Mouse (Mus musculus) thymus, postnatal 0 days (tissue): ENCODE measurements around the gene Nuak1. TPM values are rescaled to one million over a fixed set of nuclear protein-coding genes. Genes with fewer than 3 reads are reported as not detected.
"Not testable (repeated sequence)": the region's sequence is repeated elsewhere in the genome, so short reads cannot be mapped to it uniquely, and the experiment has no call there.

Experiments used
- DNase-seq: peaks from one replicate; pipeline ENCODE4 v3.0.0-alpha.2; 2015; ENCODE audit warnings: low spot score
- polyA plus RNA-seq: library from polyadenylated mRNA; unstranded; fragments of >200 nt; fragmentation: Nextera tagmentation; extraction: Ambion mirVana; gene quantifications from 2 replicates; pipeline ENCODE4 v1.2.1, GENCODE M21; 2015

The Nuak1 gene
- polyA plus RNA-seq = 0.50 and 0.73 TPM in 2 replicates

DNA sequence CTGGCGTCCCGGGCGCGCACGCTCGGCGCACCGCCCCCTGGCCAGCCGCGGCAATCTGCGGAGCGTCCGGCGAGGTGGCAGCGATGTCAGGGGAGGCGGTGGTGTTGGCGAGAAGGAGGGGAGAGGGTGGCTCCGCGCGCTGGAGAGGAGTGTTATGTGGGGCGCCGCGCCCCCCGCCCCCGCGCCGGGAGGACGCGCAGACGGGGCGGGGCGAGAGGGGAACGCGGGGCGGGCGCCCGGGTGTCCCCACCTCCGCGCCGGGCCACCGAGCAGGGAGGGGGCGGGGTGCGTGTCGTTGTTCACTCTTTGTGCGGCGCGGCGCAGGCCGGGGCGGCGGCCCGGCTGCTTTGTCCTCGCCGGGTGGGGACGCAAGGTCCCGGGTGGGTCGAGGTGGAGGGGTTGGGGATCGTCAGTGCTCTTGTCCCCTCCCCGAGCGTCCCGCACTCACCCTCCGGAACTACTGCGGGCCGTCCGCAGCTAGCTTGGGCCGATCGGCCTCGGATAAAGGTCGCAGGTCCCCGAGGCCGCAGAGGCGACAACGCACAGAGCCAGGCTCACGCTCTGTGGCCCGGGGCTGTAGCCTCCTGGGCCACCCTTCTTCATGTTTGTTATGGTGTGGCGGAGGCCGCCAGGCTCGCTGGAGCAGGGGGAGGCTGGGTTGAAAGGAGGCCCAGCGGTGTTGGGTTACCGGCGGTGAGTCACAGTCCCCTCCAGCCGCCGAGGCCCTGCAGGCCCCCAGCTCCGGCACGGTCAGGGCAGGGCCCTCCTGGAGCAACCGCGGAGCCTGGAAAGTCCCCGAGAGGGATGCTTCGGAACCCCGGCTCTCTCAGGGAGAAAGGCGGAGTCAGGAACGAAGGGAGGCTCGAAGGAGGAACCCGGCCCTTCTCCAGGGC, at the start of gene Nuak1:
Gene Nuak1 (minus strand): TSS at position 57 of the 893 bp plus-strand sequence.
- DNase-seq = peak; percentile 71

DNA sequence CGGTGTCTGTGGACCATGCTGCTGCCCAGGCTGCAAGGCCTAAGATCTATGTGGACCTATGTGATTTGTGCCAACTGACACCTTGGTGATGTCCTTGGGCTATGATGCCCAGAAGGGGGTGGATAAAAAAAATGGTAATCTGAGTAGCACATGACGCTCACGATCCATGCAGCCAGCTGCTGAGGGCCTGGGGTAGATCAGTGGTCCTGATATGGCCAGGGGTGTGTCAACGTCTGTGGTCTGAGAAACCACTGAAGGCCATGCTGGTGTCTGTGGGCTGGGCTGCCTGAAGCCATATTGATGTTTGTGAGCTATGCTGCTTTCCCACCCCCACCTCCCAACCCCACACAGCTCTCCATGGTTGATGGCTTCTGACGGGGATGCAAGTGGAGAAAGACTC, 49.7 kb upstream of the Nuak1 start:
- DNase-seq = no peak

DNA sequence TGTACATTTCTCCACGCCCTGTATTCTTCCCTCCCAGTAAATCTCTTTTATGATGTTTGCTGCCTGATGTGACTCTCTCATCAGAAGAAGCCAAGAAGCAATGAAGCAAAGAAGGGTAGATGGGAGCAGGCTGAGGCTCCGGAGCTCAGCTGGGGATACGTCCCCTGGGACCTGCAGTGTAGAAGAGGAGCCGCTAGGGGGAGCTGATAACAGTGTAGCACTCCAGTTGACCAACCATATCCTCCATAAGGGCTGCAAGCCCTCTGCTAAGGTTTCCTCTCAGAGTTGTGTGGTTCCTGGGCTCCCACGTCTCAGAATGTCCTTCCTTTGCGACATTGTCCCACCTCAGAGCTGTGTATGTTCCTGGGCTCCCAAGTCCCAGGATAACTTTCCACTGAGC, 47.9 kb upstream of the Nuak1 start:
- DNase-seq = peak; percentile 68

DNA sequence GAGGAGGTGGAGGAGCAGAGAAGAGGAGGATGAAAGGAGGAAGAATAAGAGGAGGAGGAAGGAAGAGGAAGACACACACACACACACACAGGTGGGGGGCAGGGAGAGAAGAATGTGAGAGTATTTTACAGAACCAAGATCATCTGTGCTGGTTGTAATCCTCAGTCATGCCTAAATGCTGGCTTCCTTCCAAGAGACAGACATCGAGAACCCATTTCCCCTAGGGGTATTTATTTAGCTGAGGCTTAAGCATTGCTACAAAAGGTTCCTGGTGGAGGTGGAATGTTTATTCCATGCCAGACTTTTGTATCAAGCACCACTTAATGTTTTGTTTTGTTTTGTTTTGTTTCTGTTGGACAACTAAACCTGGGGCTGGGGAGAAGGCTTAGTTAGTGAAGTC, 44.3 kb upstream of the Nuak1 start:
- DNase-seq = no peak

DNA sequence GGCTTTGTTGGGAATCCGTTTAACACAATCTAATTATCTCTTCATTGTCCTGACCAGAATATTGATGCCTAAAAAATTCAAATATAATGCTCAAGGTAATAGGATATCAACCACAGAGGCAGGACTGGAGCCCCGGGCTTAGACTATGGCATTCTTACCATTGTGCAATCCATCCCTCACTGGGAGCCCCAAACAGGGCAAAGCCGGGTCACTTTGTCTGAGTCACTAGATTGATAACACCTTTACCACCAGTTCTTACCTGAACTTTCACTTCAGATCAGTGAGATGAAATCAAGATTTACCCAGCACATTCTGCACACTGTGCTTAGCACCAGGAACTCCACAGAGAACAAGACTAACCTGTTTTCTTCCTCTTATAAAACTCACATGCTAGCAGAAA, 43.2 kb upstream of the Nuak1 start:
- DNase-seq = no peak

DNA sequence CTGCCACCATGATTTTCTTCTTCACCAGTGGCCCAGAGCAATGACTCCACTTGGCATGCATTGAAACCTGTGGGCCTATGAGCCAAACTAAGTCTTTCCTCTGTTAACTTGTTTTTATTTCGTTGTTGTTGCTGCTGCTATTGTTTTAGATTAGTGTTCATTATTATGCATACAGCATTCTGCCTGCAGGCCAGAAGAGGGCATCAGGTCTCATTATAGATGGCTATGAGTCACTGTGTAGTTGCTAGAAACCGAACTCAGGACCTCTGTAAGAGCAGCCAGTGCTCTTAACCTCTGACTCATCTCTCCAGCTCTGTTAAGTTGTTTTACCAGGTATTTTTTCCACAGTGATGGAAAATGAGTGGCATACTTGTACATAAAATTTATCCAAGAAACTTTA, 42.7 kb upstream of the Nuak1 start:
- no peak for DNase-seq

DNA sequence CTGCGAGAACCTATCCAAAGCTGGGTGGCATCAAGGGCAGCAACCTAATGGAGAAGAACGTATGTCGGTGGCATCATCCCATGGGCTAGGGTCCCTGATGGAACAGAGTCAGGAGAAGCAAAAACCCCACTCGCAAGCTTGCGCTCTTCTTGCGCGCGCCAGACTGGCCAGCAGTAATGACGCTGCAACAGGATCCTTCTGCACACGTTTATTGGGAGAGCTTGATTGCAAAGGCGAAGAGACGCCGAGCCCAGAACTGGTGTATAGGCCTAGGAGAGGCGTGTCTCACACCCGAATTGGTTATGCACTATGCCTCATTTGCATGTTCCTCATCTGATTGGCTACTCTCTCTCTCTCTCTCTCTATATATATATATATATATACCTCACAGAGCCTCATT, 42.0 kb upstream of the Nuak1 start:
- DNase-seq = not testable (repeated sequence)

DNA sequence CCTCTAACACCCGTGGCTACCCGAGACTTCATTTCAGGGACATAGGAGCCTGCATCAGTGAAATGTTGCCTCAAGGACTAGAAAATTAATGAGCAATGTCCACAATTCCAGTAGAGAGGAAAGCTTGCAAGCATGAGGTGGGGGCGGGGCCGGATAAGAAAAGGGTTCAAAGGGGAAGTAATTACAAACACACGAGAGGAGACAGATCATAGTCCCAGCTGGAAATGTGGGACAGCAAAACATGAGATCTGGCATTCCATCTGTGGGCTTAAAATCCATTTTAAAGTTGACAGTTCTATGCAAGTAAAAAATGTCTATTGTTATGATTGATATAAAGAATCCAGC, 40.9 kb upstream of the Nuak1 start:
- no peak for DNase-seq

DNA sequence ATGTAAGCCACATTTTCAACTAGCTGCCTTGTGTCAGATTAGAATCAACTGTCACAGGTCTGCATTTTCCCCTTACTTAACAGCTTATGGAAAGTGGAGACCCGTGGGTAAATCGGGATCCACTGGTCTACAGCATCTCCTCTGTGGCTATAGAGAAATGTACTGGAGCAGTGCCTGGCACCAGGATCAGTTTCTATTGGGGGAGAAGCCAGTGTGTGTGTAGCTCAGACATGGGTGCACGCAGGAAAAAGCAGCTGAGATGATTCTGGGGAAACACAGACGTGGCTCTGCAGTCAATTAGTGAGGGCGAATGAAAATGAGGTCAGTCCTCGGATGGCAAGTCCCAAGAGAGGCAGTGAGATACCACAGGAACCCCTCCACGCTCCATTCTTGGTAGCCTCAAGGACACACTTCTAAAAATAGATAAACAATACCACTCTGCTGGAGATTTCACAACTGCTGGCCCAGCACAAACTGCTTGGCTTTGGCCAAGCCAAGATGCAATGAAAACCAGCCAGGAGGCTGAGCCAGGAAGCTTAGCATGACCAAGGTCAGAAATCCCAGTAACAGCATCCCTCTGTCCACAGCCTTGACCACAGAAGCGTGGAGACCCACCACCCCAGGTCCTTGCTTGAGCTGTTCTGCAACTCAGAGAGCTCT, 40.4 kb upstream of the Nuak1 start:
- DNase-seq = no peak

DNA sequence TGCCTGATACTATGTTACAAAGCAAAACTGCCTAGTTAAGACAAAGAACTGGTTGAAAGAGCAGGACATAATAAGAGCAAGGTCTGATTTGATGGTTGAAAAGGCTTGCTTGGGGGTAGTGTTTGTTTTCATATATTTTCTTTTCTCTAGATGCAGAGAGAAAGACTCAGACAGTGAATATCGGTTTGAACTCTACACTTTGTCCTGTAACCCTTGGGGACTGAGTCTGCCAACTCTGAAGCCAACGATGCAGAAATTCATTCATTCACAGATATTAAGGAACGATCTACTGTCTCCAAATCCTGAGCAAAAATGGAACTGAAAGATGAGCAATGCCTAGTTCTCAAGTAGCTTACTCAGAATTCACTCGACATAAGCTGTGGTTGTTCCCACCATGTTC, 39.7 kb upstream of the Nuak1 start:
- no peak for DNase-seq

DNA sequence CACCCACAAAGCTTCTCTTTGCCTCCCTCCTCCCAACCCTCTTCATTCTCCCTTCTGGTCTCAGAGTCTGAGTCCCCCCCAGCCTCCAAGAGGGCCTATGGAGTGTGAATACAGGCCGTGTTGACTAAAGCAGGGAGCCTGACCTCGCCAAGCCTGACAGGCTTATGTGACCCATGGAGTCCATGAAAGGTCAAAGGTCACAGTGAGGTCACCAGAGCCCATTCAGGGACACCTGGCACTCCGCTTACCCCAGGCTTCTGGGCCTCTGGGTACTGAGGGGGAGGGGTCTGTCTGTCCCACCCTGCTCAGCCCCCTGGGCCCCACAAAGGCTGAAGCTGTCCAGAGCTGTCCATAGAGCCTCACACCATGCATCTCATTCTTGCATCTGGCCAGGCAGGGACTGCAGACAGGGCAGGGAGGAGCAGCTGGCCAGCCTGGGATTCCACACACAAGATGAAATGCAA, 37.2 kb upstream of the Nuak1 start:
- DNase-seq = no peak

DNA sequence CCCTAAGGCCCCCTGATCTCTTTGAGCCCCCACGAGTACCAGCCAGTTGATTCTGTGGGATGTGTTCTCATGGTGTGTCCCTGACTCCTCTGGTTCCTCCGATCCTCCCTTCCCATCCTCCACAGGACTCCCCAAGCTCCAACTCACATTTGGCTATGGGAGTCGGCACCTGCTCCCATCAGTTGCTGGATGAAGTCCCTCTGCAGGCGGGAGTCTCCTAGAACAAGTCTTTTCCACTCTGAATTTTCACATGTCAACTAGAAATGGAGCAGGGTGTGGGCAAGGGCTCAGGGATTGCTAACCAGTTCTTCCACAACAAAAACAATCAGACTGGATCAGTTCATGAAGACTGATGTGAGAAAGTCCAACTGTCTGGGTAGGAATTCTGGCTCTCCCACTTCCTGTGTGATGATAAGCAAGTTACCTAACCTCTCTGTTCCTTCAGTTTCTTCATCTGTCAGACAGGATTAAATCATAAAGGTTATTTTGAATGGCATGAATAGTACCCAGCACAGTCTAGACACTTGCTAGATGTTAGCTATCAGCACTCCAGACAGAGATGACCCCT, 36.7 kb upstream of the Nuak1 start:
- DNase-seq = no peak

DNA sequence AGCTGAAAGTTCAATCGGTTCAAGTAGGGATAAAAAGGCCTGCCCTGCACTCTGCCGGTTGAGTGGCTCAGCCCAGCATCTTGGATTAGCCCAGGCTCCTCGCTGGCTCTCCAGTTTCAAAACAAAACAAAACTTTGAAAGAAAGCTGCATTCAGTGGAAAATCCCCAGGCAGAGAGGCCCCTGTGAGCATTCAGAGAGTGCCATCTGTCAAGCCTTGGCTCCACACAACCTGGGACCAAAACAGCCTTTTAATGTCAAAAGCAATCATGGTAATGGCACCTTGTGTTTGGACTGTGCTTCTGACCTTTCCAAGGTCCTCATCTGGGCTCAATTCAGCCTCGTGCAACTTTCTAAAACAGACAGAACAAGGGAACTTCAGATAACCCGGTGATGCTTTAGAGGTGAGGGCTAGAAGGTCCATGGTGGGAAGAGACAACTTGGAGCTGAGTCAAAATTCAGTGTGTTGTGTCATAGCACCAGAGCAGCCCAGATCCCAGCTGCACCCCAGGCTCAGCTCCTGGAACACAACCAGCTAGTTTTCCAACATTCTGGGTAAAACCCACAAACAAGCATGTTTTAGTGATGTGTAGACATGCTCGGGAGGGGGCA, 27.3 kb upstream of the Nuak1 start:
- no peak for DNase-seq

DNA sequence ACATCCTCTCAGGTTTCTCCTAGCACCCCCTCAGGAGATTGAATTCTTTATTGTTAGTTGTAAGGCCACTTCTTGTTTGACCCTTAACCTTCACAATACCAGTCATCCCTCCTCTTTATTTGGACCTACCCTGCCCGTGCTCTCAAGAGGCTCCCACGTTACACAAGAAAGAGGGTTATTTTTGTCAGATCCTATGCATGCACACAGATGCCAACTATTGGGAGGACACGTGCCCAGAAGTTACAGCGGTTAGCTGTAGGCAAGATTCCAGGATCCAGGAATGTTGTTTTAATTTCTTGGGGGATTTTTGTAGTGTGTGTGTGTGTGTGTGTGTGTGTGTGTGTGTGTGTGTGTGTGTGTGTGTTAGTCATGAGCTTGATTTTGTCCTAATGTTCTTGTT, 25.1 kb upstream of the Nuak1 start:
- DNase-seq = no peak

DNA sequence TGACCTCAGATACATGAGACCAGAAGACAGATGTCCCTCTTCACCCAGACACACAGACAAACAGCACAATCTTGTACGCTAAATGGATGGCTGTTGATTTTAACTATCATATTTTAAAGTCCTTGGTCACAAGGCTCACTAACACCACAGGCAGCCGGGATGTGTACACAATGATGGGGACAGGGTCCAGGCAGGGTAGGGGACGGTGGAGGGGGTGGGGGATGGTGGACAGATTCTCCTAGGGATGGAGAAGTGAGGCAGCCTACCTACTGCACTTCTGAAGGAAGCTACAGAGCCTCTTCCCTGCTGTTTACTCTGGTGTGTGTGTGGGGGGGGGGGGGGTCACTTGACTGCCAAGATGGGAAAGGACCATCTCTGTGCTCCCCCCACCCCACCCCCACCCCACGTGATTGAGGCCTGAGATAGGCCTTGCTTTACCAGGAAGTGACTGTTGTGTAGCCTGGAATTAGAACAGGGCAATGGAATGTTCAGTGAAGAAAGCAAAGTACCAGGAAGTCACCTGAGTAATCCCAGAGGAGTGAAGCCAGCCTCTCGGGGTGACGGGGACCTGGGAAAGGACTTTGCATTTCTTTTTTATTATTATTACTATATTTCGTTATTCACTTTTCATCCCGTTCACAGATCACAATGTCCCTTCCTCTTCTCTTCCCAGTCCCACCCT, 20.2 kb upstream of the Nuak1 start:
- DNase-seq = no peak

DNA sequence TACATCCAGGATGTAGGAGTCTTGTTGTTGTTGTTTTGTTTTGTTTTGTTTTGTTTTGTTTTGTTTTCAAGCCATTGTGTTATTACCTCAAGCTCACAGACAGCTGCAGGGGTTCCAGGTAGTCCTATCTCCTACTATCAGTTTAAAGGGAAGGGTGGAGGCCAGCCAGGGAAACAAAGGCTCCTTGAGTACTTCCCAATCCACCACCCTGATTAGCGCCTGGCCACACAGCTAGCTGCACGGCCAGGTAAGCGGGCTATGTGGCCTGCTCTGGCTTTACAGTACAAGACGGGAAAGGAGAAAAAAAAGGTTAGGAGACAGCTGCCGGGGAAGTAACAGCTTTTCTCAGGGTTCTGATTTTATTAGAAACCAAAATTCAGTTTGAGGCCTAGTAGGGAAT, 17.7 kb upstream of the Nuak1 start:
- DNase-seq = no peak

DNA sequence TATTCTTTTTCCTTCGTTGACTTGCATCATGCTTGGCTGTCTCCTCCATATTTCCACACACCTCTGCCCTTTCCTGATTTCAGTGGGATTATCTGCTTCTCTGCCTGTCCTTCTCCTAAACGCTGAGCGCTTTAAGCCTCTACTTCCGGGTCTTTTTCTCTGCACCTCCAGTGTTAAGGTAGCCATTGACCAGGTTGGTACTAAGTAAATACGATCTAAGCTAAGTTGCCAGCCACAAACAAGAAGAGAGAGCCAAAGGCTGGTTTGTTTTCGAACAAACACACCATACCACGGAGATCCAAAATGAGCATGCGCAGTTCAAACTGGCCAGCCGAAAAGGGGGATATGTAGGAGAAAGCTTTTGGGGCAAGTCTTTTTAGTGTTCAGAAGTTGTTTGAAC, 17.1 kb upstream of the Nuak1 start:
- no peak for DNase-seq

DNA sequence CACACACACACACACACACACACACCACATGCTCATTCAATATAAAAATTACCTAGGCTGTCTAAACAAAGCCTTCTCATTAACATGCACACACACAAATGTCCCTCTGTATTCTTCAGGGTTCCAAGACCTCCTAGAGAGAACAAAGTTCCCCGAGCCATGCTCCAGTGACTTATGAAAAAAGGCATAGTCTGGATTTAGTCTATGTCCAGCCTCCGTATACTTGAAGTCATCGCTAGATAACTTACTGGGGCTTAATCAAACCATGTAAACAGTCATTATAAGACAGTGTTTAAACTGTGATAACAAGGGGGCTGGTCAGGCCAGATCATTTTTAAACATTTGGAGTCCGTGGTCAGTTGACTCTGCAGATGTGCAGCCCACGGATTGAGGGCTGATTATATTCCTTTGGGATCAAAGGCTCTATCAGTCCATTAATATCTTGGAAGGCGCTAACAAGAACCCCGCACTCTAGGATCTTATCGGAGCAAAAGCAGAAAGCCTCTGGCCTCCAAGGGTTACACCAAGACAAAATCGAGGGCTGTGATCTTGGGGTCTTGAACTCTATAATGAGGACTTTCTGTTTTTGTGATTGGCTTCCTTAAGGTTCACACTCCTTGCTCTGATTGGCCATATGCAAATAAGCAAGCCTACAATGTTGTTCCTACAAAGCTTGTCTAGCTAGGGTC, 16.4 kb upstream of the Nuak1 start:
- DNase-seq = no peak

DNA sequence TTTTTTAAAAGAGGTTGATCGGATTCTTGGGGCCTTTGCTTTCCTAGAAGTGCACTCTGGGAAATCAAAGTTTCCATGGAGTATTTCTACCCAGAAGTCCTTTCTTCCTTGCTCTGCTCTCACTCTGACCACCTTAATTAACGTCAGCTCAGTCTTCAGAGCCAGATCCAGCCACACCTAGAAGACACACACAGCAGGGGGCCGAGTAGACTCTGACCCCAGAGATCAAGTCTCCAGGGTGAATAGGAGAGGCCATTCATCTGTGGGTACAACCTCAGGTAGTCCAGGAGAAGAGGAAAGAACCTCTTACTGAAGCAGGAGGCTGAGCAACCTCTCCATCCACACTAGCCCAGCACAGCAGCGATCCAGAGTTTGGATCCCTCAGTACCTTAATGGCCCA, 11.5 kb upstream of the Nuak1 start:
- no peak for DNase-seq

DNA sequence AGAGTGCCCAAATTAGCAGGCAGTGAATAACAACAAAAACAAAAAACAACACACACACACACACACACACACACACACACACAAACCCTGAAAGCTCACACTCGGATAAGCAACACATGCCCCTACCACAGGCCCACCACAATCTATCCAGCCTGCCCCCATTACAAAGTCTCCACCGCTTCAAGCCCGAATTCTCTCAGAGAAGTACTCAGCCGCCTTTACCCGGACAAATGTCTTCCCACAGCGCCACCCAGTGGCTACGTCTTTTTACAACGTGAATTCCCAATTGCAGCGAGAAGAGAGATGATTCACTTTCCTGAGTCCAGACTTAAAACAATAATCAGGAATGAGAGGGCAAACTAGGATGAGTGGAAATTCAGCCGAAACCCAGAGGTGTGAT, 10.3 kb upstream of the Nuak1 start:
- DNase-seq = peak; percentile 68

DNA sequence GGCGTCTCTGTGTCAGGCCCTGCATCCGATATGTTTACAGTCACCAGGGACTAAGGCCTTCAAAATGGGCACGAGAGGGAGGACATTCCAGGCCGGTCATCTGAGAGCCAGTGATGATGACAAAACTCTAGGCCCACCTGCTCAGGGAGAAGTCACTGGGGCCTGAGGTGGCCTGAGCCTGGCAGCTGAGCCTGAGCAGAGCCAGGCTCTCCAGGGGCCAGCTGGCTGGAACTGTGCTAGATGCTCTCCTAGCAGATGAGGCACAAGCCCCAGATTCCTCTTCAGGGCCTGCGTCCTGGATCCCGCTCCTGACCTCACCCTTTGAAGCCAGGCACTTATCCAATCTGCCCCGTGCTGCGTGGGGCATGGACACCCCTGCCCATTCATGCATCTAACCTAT, 9.3 kb upstream of the Nuak1 start:
- no peak for DNase-seq
